14 mouse cellular contexts compared by ENCODE assay signal in the genomic region with DNA sequence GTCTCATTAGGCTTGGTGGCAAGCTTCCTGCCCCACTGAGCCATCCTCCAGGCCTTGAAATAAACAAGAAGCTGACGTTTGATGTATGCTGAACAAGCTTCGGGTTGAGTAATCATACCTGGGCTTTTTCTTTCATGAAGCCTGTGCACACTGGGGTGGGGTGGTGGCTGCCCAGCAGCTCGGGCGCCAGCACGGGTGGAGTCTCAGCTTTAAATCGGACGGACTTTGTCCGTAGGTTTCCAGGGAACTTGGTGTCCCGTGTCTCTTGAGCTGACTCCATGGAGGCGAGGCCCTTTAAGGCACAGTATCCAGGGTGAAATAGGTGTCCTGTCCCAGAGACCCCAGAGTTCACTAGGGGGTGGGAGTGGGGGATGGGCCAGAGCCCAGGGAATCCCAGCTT. TPM values are rescaled to one million over a fixed set of nuclear protein-coding genes. Genes with fewer than 3 reads are reported as not detected.
DNase-seq lines count a peak whose midpoint lies in the region; ATAC-seq lines count a peak whose summit lies in the region.
"Had no signal": no experiment of that assay in that cellular context is flagged by ENCODE, and none has a peak within 500 bp of the region (broad histone marks: within the 10 kb centered on the region; RNA-seq: fewer than 3 reads in every experiment).

No protein-coding gene starts in this region.

- H3K27me3 ChIP-seq in heart, embryonic 10.5 days (ENCODE audit: insufficient read depth, poor library complexity, severe bottlenecking) = no peaks in the 10 kb centered on the region
- no peaks in the 10 kb centered on the region for H3K27me3 ChIP-seq in neural tube, embryonic 12.5 days (replicated peaks)
- no peaks in the 10 kb centered on the region for H3K27me3 ChIP-seq in liver, embryonic 12.5 days (replicated peaks)
- H3K27me3 ChIP-seq: embryonic facial prominence, embryonic 13.5 days; megakaryocyte, embryonic 14.5 days had no signal

- no peaks in the 10 kb centered on the region for H3K36me3 ChIP-seq in heart, embryonic 10.5 days
- H3K36me3 ChIP-seq in neural tube, embryonic 12.5 days = no peaks in the 10 kb centered on the region
- 0 out of 2 replicates have a peak, but pooled peaks cover 5% of the 10 kb centered on the region for H3K36me3 ChIP-seq in liver, embryonic 12.5 days
- H3K36me3 ChIP-seq: embryonic facial prominence, embryonic 13.5 days had no signal

- no peak overlapping the region for H3K4me2 ChIP-seq in neural tube, embryonic 12.5 days (replicated peaks)
- peak overlapping the region; percentile 82; the same call in 1 of the 2 replicates for H3K4me2 ChIP-seq in liver, embryonic 12.5 days
- H3K4me2 ChIP-seq: embryonic facial prominence, embryonic 13.5 days; hindbrain, embryonic 14.5 days had no signal

- DNase-seq in heart, embryonic 10.5 days (ENCODE audit: low spot score) = no peak
- DNase-seq in heart, adult 18-20 months = no peak
- no peak for DNase-seq in neural tube, embryonic 10.5 days (ENCODE audit: extremely low spot score, low spot score)
- no peak for DNase-seq in layer of hippocampus, adult 8-10 months (ENCODE audit: low spot score in 2 of 2)
- DNase-seq in left cerebral cortex, adult 11 months (ENCODE audit: low spot score) = no peak
- no peak for DNase-seq in adrenal gland, adult 2 months
- DNase-seq: cerebellum, adult 8-10 months; lung, adult 2 months had no signal

- peaks cover 74% of the 10 kb centered on the region for H3K4me1 ChIP-seq in heart, embryonic 10.5 days
- peaks cover 67% of the 10 kb centered on the region for H3K4me1 ChIP-seq in neural tube, embryonic 12.5 days
- H3K4me1 ChIP-seq in liver, embryonic 12.5 days = peaks cover 99% of the 10 kb centered on the region

- ATAC-seq in neural tube, embryonic 12.5 days (ENCODE audit: low FRiP score, low read depth) = no peak
- ATAC-seq in liver, embryonic 12.5 days = no peak

- peak overlapping the region; percentile 49 for H3K27ac ChIP-seq in heart, embryonic 10.5 days
- no peak overlapping the region for H3K27ac ChIP-seq in neural tube, embryonic 12.5 days
- peak overlapping the region; percentile 98 for H3K27ac ChIP-seq in liver, embryonic 12.5 days
- H3K27ac ChIP-seq: embryonic facial prominence, embryonic 13.5 days; hindbrain, embryonic 14.5 days had no signal

- no peaks in the 10 kb centered on the region for H3K9me3 ChIP-seq in heart, embryonic 10.5 days
- H3K9me3 ChIP-seq in neural tube, embryonic 12.5 days = no peaks in the 10 kb centered on the region
- no peaks in the 10 kb centered on the region for H3K9me3 ChIP-seq in liver, embryonic 12.5 days (replicated peaks)
- H3K9me3 ChIP-seq: embryonic facial prominence, embryonic 13.5 days; G1E; megakaryocyte, embryonic 14.5 days had no signal

- WGBS in heart, embryonic 10.5 days = 82% methylated on average over 10 of the region's 10 CpGs
- 86% methylated on average over 10 of the region's 10 CpGs for WGBS in neural tube, embryonic 12.5 days
- 62% methylated on average over 10 of the region's 10 CpGs for WGBS in liver, embryonic 12.5 days (ENCODE audit: insufficient replicate concordance)

- H3K4me3 ChIP-seq in heart, embryonic 10.5 days = no peak overlapping the region
- no peak overlapping the region for H3K4me3 ChIP-seq in neural tube, embryonic 12.5 days
- H3K4me3 ChIP-seq in liver, embryonic 12.5 days = no peak overlapping the region
- H3K4me3 ChIP-seq: embryonic facial prominence, embryonic 13.5 days; megakaryocyte, embryonic 14.5 days had no signal

- 0 out of 2 replicates have a peak overlapping the region, but pooled peaks have one; percentile 8 for H3K9ac ChIP-seq in neural tube, embryonic 12.5 days
- H3K9ac ChIP-seq in liver, embryonic 12.5 days = peak overlapping the region; percentile 59; the same call in 1 of the 2 replicates
- H3K9ac ChIP-seq: hindbrain, embryonic 14.5 days had no signal

RNA-seq across cellular contexts. Expression of a gene that starts 42.3 kb away (rescaled TPM):
- 6.4 and 8.3 TPM in 2 replicates for polyA plus RNA-seq in heart, embryonic 10.5 days (2016; fragmentation: Nextera tagmentation; extraction: Ambion mirVana)
- total RNA-seq in heart, adult 18-20 months (2021) = 10 to 100 TPM; 17.6 to 22.3 TPM
- polyA plus RNA-seq in neural tube, embryonic 12.5 days (2016; fragmentation: Nextera tagmentation; extraction: Ambion mirVana) = 106 and 112 TPM in 2 replicates
- 18.7 and 21.6 TPM in 2 replicates for polyA plus RNA-seq in liver, embryonic 12.5 days (2016; fragmentation: Nextera tagmentation; extraction: Ambion mirVana)
- total RNA-seq in layer of hippocampus, adult 8-10 months (2022) = 100 to 1,000 TPM; 252 to 278 (median 268) TPM
- total RNA-seq in adrenal gland, adult 2 months (2021) = 100 to 1,000 TPM in 1 of 2 experiments, 10 to 100 TPM in 1; 99.3 to 171 TPM
- 104 and 133 TPM in 2 replicates for polyA plus RNA-seq in adrenal gland, adult 2 months (2012; rRNA removed)
